Mouse (Mus musculus) erythroblast, adult 5-6 weeks (primary cell): ENCODE results near the gene Socs3. TPM values are rescaled to one million over a fixed set of nuclear protein-coding genes. Genes with fewer than 3 reads are reported as not detected.

ENCODE experiments used
- ATAC-seq: replicated peaks from 2 replicates; pipeline ENCODE4 v1.8.0; 2016; ENCODE audit warnings: moderate number of reproducible peaks, mild to moderate bottlenecking, moderate TSS enrichment, inconsistent platforms; ENCODE audit not compliant: poor library complexity, low FRiP score, severe bottlenecking
- total RNA-seq, 2 experiments: library from RNA; stranded (forward) in 1 of 2; stranded (reverse) in 1 of 2; fragments of 150-400 nt in 1 of 2; fragments of 200-764, 138-1000 nt in 1 of 2; gene quantifications; 2 replicates each; pipeline versions ENCODE4 v1.2.3 to v1.2.4; 2015 to 2017; ENCODE audit warnings: low replicate concordance in 2 of 2

Gene Socs3
- total RNA-seq, 2 experiments from 2014 or later, result 0.19 to 1.3 TPM

DNA sequence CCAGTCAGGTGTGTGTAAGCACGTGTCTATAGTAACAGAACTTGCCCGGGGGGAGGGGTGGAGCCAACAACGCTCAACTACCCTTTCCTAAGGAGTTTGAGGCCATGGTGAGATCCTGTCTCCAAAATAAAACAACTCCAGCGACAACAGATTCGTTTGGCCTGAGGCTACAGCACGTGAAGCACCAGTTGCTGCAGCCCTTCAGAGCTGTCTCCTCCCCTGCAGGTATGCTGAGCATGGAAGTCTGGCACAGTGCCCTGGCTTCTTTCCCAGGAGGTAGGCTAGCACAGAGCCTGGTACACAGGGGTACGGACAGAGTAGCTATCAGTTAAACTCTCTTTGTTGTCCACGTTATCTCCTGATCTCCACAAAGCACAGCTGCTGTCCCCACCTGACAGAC lies 33.6 kb downstream of the Socs3 start:
- no peak for ATAC-seq

DNA sequence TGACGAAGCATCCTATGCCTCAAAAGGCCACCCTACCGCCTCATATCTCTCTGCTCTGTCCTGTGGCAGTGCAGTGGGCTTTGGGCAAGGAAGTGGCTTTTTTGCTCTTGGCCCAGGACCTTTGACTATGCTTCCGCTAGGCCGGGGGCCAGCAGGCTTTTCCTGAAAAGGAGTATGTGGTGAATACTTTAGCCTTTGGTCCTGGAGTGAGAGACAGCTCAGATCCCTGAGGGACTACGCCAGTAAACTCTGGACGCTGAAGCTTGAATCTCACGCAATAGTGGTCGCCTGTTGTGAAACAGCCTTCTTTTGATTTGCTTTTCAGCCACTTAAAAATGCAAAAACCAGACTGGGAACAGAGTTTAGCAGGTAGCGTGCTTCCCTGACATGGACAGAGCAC lies 34.2 kb downstream of the Socs3 start:
- ATAC-seq, result no peak

DNA sequence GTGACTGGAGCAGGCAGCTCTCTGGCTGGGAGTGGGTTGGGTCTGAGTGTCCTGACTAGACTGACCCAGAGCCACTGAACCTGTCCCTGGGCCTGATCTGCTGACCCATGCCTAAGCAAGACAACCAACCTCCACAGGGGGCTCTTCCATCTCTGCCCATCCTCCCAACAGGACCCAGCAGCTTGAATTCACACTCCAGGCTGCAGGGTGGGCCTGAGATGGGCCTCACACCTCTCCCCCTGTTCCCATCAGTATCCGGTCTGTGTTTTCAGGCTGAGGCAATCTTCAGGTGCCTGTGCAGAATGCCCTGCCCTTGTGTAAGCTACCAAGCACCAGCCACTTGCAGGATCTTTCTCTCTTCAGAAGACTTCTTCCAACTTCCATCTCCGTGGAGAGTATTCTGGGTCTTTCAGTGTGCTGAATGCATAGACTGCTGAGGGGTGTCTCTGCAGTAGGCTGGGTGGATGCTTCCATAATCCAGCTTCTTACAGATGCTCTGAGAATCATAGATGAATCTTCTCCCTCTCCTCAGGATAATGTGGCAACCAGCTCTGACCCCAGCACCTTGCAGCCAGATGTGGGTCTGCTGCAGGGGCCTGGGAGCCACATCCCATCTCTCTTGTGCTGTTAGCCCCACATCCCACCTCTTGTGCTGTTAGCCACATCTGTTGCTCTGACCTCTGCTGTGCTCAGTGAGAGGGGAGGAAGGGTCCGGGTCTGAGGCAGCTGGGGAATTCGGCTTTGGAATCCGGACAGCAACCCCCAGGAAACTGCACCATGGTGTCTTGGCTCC lies 35.1 kb downstream of the Socs3 start:
- ATAC-seq, result no peak

DNA sequence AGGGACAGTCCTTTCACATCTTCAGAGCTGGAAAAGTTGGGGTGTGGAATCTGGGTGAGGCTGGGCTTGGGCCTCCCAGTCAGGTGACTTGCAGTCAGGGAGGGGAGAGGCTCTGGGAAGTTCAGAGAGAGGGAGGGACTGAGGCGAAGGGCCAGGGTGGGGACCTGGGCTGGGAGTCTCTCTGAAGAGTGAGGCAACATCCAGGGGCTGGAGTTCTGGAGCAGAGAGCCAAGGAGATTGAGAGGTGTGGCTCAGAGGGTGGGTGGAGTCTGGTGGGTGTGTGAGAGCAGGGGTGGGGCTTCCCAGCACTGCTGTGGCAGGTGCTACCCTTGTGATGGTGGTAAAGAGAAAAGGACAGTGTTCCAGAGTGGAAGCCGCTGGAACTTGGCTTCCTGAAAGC lies 35.7 kb downstream of the Socs3 start:
- ATAC-seq, result peak; percentile 48; the same call in 1 of the 2 replicates

DNA sequence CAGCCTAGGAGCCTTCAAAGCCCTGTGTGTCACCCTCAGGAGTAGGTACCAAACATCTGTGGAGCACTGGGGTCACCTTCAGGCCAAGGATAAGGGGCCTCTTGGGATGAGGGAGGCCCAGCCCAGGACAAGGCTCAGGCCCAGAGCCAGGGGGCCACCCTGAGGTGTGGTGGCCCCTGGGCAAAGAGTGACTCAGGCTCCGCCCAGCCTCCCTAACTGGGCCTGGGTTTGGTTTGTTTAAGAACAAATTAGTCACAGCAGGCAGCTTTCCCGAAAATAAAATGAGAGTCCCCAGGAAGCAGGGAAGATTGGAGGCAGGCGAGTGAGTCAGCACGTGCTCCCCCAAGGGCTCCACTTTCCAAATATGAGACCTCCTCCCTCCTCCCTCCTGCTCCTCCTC lies 37.7 kb downstream of the Socs3 start:
- no peak for ATAC-seq

DNA sequence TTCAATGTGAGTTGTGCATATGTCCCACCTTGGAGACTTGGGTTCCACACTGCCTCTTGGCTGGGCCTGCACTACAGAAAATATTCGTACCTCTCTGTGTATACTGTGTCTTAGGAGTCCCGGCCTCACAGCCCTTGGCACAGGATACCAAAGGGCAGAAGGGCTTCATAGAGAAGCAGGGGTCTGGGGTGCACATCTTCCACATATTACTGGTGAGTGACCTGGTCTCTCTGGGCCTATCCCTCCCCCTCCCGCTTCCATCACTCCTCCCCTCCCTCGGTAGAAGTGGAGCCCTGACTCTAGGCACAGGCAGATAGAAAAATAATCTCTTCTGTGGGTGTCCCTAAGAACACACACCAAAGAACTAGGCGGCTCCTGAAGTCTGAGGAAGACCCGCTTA lies 38.3 kb downstream of the Socs3 start:
- ATAC-seq, result no peak

DNA sequence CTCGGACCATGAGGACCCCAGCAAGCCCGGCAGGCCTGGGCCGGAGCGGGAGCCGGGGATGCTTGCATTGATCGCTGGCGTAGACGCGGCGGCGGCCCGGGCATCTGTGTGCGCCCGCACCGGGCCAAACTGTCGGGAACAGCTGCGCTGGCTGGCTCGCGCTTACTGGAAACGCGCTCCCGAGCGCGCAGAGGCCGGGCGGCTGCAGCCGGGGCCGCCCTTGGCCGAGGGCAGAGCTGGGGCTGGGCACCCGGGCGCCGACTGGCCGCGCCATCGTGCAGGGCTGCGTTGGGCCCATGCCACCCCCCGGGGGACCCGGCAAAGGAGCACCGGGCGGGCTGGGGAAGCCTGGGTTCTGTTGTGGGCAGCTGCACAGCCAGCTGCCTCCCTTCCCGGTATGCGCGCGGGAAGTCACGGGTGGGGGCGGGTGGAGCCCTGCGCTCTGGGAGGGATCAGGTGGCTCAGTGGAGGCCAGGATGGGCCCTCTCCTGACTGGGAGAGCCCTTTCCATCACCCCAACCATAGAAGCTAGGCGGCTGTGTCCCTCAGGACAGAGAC lies 39.0 kb downstream of the Socs3 start:
- ATAC-seq, result no peak

DNA sequence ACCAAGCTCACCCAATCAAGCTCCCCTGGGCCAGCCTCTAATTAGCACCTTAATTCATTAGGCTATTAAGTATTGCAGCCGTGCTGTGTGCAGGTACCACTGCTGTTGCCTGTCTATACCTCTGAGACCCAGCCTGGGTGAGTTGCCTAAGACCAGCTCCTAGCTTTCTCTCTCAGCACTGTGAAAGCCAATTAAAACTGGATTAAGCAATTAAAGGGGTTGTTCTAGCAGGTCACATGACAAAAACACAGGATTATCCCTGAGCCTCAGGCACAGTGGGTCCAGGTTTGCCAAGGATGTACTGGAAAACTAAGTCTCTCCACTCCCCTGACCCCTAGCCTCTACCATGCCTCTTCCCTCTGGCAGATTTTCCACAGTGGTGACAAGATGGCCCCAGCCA lies 44.3 kb downstream of the Socs3 start:
- ATAC-seq, result no peak

DNA sequence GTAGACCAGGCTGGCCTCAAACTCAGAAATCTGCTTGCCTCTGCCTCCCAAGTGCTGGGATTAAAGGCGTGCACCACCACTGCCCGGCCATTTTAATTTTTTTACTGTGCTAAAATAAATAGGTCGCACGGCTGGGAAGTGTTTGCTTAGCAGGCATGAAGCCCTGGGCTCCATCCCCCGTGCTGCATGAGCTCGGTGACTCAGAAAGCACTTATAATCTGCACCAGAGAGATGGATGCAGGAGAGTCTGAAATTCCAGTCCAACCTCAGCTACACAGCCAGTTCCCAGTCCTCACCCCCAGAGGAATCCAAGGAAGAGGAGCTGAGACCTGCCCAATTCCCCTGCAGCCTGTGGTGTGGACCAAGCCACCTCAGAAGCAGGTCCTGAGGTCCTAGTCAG lies 45.4 kb downstream of the Socs3 start:
- no peak for ATAC-seq

DNA sequence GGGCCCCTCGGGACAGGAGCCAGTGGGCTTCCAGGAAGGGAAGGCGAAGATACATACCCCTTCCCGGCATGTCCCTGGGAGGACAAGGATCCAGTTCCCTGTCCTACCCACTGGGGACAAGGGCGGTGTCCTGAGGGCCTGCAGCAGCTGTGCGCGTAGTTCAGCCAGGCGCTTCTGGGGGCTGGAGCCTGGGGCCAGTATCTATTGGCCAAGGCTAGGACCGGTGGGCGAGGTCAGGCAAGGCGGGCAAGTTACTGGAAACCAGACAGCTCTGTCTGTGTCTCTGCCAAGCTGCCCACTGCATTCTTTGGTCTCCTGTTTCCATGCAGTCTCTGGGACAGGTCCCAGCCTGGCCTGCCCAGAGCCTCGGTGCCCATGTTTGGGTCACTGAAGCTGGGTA lies 46.6 kb downstream of the Socs3 start:
- no peak for ATAC-seq

DNA sequence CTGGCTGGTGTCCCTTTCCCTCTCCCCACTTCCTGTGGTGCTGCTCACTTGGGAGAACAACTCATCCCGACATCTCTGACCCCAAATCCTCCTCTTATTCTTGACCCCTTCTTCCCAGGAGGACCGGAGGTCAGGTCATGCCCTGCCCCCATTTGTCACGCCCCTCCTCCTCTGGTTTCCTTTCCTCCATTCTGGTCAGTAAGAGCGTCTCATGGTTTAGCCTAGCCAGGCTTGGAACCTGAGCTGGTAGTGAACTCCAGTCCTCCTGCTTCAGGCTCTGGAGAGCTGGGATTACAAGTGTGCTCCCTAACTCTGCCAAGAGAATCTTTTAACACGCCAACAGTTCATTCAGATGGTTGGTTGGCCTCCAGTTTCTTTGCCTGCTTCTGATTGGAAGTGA lies 50.6 kb downstream of the Socs3 start:
- no peak for ATAC-seq

DNA sequence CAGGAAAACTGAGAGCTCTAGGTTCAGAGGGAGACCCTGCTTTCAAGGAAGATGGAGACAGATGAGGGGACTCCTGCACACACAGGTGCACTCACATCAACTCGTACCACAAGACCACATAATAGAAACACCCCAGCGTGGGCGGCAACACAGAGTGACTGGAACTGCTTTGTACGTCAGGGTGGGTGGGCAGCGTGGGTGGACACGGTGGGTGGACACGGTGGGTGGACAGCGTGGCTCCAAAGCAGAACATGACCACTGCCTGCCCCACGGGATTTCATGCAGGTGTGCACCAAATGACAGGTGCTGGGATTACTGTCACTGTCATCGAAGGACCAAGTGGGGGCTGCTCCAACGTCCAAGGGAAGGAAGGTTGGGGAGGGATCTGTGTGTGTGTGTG lies 51.3 kb downstream of the Socs3 start:
- no peak for ATAC-seq

Other genes with a start within 250 kb of the Socs3 start
- 19.8 and 30.7 TPM in 2 replicates for gene Tmc8, start 188.0 kb downstream of the Socs3 start, total RNA-seq (2015; ENCODE audit: low replicate concordance)
- gene Tmc8, start 188.0 kb downstream of the Socs3 start, total RNA-seq (2017; ENCODE audit: low replicate concordance), result 30.9 and 33.7 TPM in 2 replicates
- 199 and 257 TPM in 2 replicates for gene Tmc6, start 187.8 kb downstream of the Socs3 start, total RNA-seq (2015; ENCODE audit: low replicate concordance)
- gene Tmc6, start 187.8 kb downstream of the Socs3 start, total RNA-seq (2017; ENCODE audit: low replicate concordance), result 83.1 and 204 TPM in 2 replicates
- 12.7 and 28.6 TPM in 2 replicates for gene 6030468B19Rik, start 172.4 kb downstream of the Socs3 start, total RNA-seq (2015; ENCODE audit: low replicate concordance)
- gene 6030468B19Rik, start 172.4 kb downstream of the Socs3 start, total RNA-seq (2017; ENCODE audit: low replicate concordance), result 10.6 and 16.1 TPM in 2 replicates
- gene Gm20708, start 160.4 kb downstream of the Socs3 start, total RNA-seq (2015; ENCODE audit: low replicate concordance), result 62.3 and 66.5 TPM in 2 replicates
- gene Gm20708, start 160.4 kb downstream of the Socs3 start, total RNA-seq (2017; ENCODE audit: low replicate concordance), result 31.9 and 39.7 TPM in 2 replicates
- gene Syngr2, start 160.4 kb downstream of the Socs3 start, total RNA-seq (2015; ENCODE audit: low replicate concordance), result 52.9 and 77.2 TPM in 2 replicates
- 32.5 and 46.5 TPM in 2 replicates for gene Syngr2, start 160.4 kb downstream of the Socs3 start, total RNA-seq (2017; ENCODE audit: low replicate concordance)
- gene Afmid, start 144.1 kb downstream of the Socs3 start, total RNA-seq (2015; ENCODE audit: low replicate concordance), result 37.0 and 47.3 TPM in 2 replicates
- gene Afmid, start 144.1 kb downstream of the Socs3 start, total RNA-seq (2017; ENCODE audit: low replicate concordance), result 67.8 and 81.4 TPM in 2 replicates
- gene Tk1, start 144.0 kb downstream of the Socs3 start, total RNA-seq (2015; ENCODE audit: low replicate concordance), result 89.2 and 89.4 TPM in 2 replicates
- gene Tk1, start 144.0 kb downstream of the Socs3 start, total RNA-seq (2017; ENCODE audit: low replicate concordance), result 157 and 212 TPM in 2 replicates
- 83.4 and 115 TPM in 2 replicates for gene Birc5, start 120.8 kb downstream of the Socs3 start, total RNA-seq (2015; ENCODE audit: low replicate concordance)
- gene Birc5, start 120.8 kb downstream of the Socs3 start, total RNA-seq (2017; ENCODE audit: low replicate concordance), result 178 and 180 TPM in 2 replicates
- gene Tmem235, start 109.3 kb downstream of the Socs3 start, total RNA-seq (2015; ENCODE audit: low replicate concordance), result not detected in 2 replicates
- not detected in 2 replicates for gene Tmem235, start 109.3 kb downstream of the Socs3 start, total RNA-seq (2017; ENCODE audit: low replicate concordance)
- gene Tha1, start 96.6 kb downstream of the Socs3 start, total RNA-seq (2015; ENCODE audit: low replicate concordance), result not detected in 2 replicates
- 1.6 TPM in 1 of 2 replicates, not detected in the other for gene Tha1, start 96.6 kb downstream of the Socs3 start, total RNA-seq (2017; ENCODE audit: low replicate concordance)
- 9.2 and 14.6 TPM in 2 replicates for gene Pgs1, start 16.2 kb upstream of the Socs3 start, total RNA-seq (2015; ENCODE audit: low replicate concordance)
- gene Pgs1, start 16.2 kb upstream of the Socs3 start, total RNA-seq (2017; ENCODE audit: low replicate concordance), result 20.8 and 32.9 TPM in 2 replicates
- under 0.01 TPM in 1 of 2 replicates, not detected in the other for gene Dnah17, start 160.6 kb upstream of the Socs3 start, total RNA-seq (2015; ENCODE audit: low replicate concordance)
- gene Dnah17, start 160.6 kb upstream of the Socs3 start, total RNA-seq (2017; ENCODE audit: low replicate concordance), result not detected in 2 replicates